Mouse (Mus musculus) embryonic facial prominence, embryonic 11.5 days (tissue): Measurements from ENCODE around the gene Map2k4. TPM values are rescaled to one million over a fixed set of nuclear protein-coding genes. Genes with fewer than 3 reads are reported as not detected.

ENCODE experiments used
- ATAC-seq: fragments of 200-750 bp; cut with Nextera tagmentation; replicated peaks from 2 replicates; pipeline ENCODE4 v1.8.0; 2017; ENCODE audit warnings: low read depth; ENCODE audit not compliant: insufficient number of reproducible peaks, low FRiP score, low TSS enrichment
- DNase-seq: peaks from one replicate; pipeline ENCODE4 v3.0.0-alpha.2; 2015; ENCODE audit warnings: low spot score
- H3K27ac ChIP-seq: fragments of 300-500 bp; sonication (generic); replicated peaks from 2 replicates; pipeline ENCODE4 v1.5.1; 2014; ENCODE audit warnings: mild to moderate bottlenecking, low read depth, low read length, control low read depth
- H3K27me3 ChIP-seq: fragments of 300-500 bp; sonication (generic); 2 replicates; pipeline ENCODE4 v1.6.1; 2014; ENCODE audit warnings: mild to moderate bottlenecking, low read length, moderate library complexity, mixed read lengths; ENCODE audit not compliant: control insufficient read depth, insufficient read depth
- H3K36me3 ChIP-seq: fragments of 300-500 bp; sonication (generic); replicated peaks from 2 replicates; pipeline ENCODE4 v1.6.1; 2014; ENCODE audit warnings: low read depth, mild to moderate bottlenecking, low read length, moderate library complexity, mixed read lengths; ENCODE audit not compliant: control insufficient read depth, insufficient read depth
- H3K4me1 ChIP-seq: fragments of 300-500 bp; sonication (generic); 2 replicates; pipeline ENCODE4 v1.6.1; 2014; ENCODE audit warnings: low read length, mixed read lengths; ENCODE audit not compliant: control insufficient read depth, insufficient read depth
- H3K4me2 ChIP-seq: fragments of 300-500 bp; sonication (generic); 2 replicates; pipeline ENCODE4 v1.6.1; 2014; ENCODE audit warnings: low read depth, mild to moderate bottlenecking, control low read depth, low read length, moderate library complexity
- H3K4me3 ChIP-seq: fragments of 300-500 bp; sonication (generic); 2 replicates; pipeline ENCODE4 v1.5.1; 2014; ENCODE audit warnings: low read depth, low read length, control low read depth
- H3K9ac ChIP-seq: fragments of 300-500 bp; sonication (generic); replicated peaks from 2 replicates; pipeline ENCODE4 v1.6.1; 2014; ENCODE audit warnings: mild to moderate bottlenecking, control low read depth, low read length
- H3K9me3 ChIP-seq: fragments of 300-500 bp; sonication (generic); replicated peaks from 2 replicates; pipeline ENCODE4 v1.6.1; 2016; ENCODE audit warnings: mild to moderate bottlenecking, low read length, inconsistent platforms, mixed read lengths; ENCODE audit not compliant: control insufficient read depth
- WGBS: fragments of 180-500 bp; shearing (Covaris S2); extraction: QIAGEN DNeasy Blood & Tissue Kit; methylation state at CpG from one replicate; pipeline ENCODE4 v1.1.7; 2014; 5-methylcytosine and 5-hydroxymethylcytosine counted together
- polyA plus RNA-seq: library from polyadenylated mRNA; unstranded; fragments of >200 nt; fragmentation: Nextera tagmentation; extraction: Ambion mirVana; gene quantifications from 2 replicates; pipeline ENCODE4 v1.2.1, GENCODE M21; 2014

The Map2k4 gene
- polyA plus RNA-seq, 1 experiment from 2014 or later, result 96.1 TPM

- no peak; the same call in 1 of the 2 replicates for ATAC-seq
- H3K27ac ChIP-seq, result peak overlapping the region; percentile 70; the same call in 1 of the 2 replicates
- no peaks in the 10 kb centered on the region for H3K27me3 ChIP-seq
- H3K4me2 ChIP-seq, result peak overlapping the region; percentile 54
- H3K4me3 ChIP-seq, result peak overlapping the region; percentile 87
- no peak for DNase-seq
- no peaks in the 10 kb centered on the region for H3K9me3 ChIP-seq
- H3K9ac ChIP-seq, result peak overlapping the region; percentile 80
- H3K4me1 ChIP-seq, result no peaks in the 10 kb centered on the region
- H3K36me3 ChIP-seq, result no peaks in the 10 kb centered on the region
- 46% methylated on average over 7 of the region's 7 CpGs for WGBS
These were observed 19.5 kb upstream of the Map2k4 start for GRCm38 (mm10) chr11:65807601-65808000.

DNA sequence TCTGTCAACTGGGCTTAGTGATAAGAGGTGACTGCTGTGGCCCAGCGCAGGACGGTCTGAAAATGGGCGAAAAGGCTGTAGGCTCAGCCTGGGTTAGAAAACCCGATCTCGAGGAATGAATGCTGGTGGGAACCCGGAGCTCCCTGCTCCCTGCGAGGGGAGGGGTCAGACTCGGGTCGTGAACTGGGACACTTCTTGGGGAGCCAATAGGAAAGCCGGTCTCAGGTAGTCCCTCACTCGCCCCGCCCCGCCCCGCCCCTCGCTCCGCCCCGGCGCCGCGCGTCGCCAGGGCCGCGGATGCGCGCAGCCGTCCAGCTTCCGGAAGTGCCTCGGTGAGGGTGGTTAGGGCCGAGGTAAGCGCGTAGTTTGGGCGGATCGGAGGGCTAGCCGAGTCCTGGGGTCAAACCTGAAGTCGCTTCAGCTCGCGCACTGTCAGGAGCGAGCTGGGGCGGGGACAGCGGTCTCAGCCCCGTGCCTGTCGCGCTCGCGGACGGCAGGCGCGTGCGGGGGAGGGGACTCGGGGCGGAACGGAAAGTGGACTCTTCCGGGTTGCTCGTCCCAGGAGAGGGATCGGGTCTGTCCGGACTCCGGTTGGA is 18.9 kb upstream of the Map2k4 start, which contains the start of gene Zkscan6:
Zkscan6 (plus strand) TSS at position 267 of the 596 bp plus-strand sequence.
- ATAC-seq, result peak; percentile 95
- WGBS, result under 1% methylated on average over 50 of the region's 58 CpGs
- no peaks in the 10 kb centered on the region for H3K36me3 ChIP-seq

GRCm38 (mm10) chr11:65806321-65806904 is 18.3 kb upstream of the Map2k4 start:
- Histone ChIP-seq H3K27me3 (no peaks in the 10 kb centered on the region), H3K4me2 (peak overlapping the region; percentile 69), H3K27ac (no peak overlapping the region), H3K36me3 (no peaks in the 10 kb centered on the region), H3K9ac (peak overlapping the region; percentile 33), H3K9me3 (no peaks in the 10 kb centered on the region), H3K4me3 (peak overlapping the region; percentile 87), H3K4me1 (no peaks in the 10 kb centered on the region)
- ATAC-seq (no peak), DNase-seq (peak; percentile 21)
- 1% methylated on average over 20 of the region's 20 CpGs for WGBS

More for the DNA sequence above, 18.9 kb upstream of the Map2k4 start, which contains the start of gene Zkscan6:
- Histone ChIP-seq H3K9me3 (no peaks in the 10 kb centered on the region), H3K27me3 (no peaks in the 10 kb centered on the region), H3K4me1 (no peaks in the 10 kb centered on the region), H3K27ac (peak within 1 kb of the TSS; percentile 70), H3K4me3 (peak within 1 kb of the TSS; percentile 87), H3K9ac (peak within 1 kb of the TSS; percentile 80), H3K4me2 (peak within 1 kb of the TSS; percentile 69)
- DNase-seq, result peak; percentile 90

DNA sequence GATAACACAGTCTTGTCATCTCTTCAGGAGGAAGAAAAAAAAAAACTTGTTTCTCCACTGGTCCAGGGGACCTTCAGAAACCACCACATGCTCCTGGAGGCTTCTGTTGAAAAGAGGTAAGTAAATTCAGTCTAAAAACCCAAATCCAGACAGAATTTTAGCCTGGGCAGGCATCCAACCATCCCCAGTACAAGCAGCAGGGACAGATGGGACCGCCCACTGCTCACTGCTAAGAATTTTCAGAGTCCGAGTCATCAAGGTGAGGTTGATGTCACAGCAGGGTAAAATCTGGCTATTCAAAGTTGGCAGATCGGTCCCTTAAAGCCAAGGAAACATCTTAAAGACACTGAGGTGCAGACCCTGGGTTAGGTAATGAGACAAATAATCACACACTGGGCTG is 13.8 kb upstream of the Map2k4 start:
- no peak overlapping the region for H3K4me2 ChIP-seq
- no peak overlapping the region for H3K4me3 ChIP-seq
- H3K9me3 ChIP-seq, result no peaks in the 10 kb centered on the region
- no peaks in the 10 kb centered on the region for H3K27me3 ChIP-seq
- H3K4me1 ChIP-seq, result no peaks in the 10 kb centered on the region
- ATAC-seq (no peak), DNase-seq (no peak)
- no peak overlapping the region for H3K9ac ChIP-seq
- 58% methylated on average over 3 of the region's 3 CpGs for WGBS
- H3K36me3 ChIP-seq, result no peaks in the 10 kb centered on the region
- no peak overlapping the region for H3K27ac ChIP-seq

- Histone ChIP-seq H3K4me3 (no peak overlapping the region), H3K4me1 (no peaks in the 10 kb centered on the region), H3K27me3 (no peaks in the 10 kb centered on the region), H3K27ac (no peak overlapping the region), H3K9ac (no peak overlapping the region), H3K9me3 (no peaks in the 10 kb centered on the region), H3K36me3 (no peaks in the 10 kb centered on the region), H3K4me2 (no peak overlapping the region)
- 90% methylated on average over 1 of the region's 1 CpGs for WGBS
- ATAC-seq, result no peak
- no peak for DNase-seq
These were observed 7.8 kb upstream of the Map2k4 start for GRCm38 (mm10) chr11:65795896-65796295.

DNA sequence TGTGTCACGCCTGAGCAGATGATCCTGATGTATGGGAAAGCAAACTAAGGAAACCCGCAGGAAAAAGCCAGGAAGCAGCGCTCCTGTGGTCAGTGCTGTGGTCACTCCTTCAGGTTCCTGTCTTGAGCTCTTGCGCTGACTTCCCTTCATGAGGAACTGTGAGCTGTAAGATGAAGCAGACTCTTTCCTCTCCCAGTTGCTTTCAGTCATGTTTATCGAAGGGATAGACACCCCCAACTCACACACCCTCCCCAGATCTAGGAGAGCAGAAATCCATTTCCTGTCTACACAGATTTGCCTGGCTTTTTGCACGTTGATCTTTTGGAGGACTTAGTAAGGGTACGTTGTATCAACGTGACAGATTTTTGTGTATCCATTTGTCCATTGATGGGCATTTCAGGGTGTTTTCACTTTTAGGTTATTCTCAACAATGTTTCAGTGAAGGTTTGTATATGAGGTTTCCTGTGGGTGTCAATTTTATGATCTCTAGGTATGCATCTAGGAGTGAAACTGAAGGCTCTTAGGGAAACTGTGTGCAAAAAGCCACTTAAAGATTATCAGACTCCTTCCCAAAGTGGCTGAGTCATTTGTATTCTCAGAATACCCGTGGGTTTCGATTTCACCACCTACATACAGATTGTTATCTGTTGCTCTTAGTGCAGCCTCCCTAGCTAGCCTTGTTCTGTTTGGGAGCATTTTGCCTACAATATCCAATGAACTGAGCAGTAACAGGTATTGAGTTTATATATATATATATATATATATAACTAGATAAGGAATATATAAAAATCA is 6.5 kb upstream of the Map2k4 start:
- ATAC-seq (no peak), DNase-seq (no peak)
- no peaks in the 10 kb centered on the region for H3K36me3 ChIP-seq
- 73% methylated on average over 10 of the region's 10 CpGs for WGBS
- no peaks in the 10 kb centered on the region for H3K9me3 ChIP-seq
- H3K27me3 ChIP-seq, result no peaks in the 10 kb centered on the region
- H3K27ac ChIP-seq, result no peak overlapping the region
- H3K4me1 ChIP-seq, result no peaks in the 10 kb centered on the region
- H3K4me3 ChIP-seq, result no peak overlapping the region
- H3K9ac ChIP-seq, result no peak overlapping the region
- H3K4me2 ChIP-seq, result no peak overlapping the region

DNA sequence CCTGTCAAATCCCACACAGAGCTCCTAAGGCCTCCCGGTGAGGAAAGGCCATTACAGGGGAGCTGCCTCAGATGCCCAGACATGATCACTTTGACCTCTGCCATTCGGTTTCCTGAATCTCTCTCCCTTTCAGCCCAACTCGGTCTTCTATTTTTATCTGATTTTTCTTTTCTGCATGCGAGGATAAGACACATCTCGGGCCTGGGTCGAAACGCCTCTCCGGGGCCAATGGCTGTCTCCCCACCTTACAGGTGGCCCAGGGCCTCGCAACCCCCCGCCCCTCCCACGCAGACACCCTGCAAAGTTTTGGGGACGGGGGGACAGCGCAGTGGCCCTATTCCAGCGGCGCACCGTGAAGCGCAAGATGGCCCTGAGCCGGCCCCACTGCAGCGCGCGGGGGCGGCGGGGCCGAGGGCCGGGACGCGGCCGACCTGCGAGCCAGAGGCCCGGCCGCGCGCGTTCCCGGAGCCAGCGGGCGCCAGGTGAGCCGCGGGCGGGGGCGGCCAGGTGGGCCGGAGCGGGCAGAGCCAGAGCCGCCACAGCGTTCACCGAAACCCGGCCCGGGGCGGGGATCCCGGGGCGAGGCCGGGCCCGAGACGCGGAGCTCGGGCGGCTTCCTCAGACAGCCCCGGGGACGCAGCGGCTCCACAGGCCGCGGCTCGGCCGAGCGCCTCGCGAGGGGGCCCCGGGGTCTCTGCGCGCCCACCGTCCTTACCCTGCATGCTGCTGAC is 511 bp downstream of the Map2k4 start:
- peak; percentile 86 for ATAC-seq
- Histone ChIP-seq H3K9me3 (no peaks in the 10 kb centered on the region), H3K27me3 (no peaks in the 10 kb centered on the region), H3K4me1 (no peaks in the 10 kb centered on the region), H3K9ac (peak overlapping the region; percentile 98), H3K4me2 (peak overlapping the region; percentile 71), H3K36me3 (no peaks in the 10 kb centered on the region), H3K4me3 (peak overlapping the region; percentile 98), H3K27ac (peak overlapping the region; percentile 70)
- whole genome bisulfite sequencing, result under 1% methylated on average over 44 of the region's 71 CpGs
- DNase-seq, result peak; percentile 42
